Mouse (Mus musculus) midbrain, embryonic 16.5 days (tissue): ENCODE results near the gene Spry2. TPM values are rescaled to one million over a fixed set of nuclear protein-coding genes. Genes with fewer than 3 reads are reported as not detected.

Source experiments
- ATAC-seq: fragments of 200-750 bp; cut with Nextera tagmentation; 2 replicates; pipeline ENCODE4 v1.8.0; 2017; ENCODE audit warnings: moderate TSS enrichment
- H3K27ac ChIP-seq: fragments of 300-500 bp; sonication (generic); 2 replicates; pipeline ENCODE4 v1.5.1; 2014; ENCODE audit warnings: mild to moderate bottlenecking, low read length, mixed read lengths
- H3K27me3 ChIP-seq: fragments of 300-500 bp; sonication (generic); 2 replicates; pipeline ENCODE4 v1.6.1; 2014; ENCODE audit warnings: low read depth, low read length, mixed read lengths; ENCODE audit not compliant: control insufficient read depth, insufficient read depth
- H3K36me3 ChIP-seq: fragments of 300-500 bp; sonication (generic); 2 replicates; pipeline ENCODE4 v1.6.1; 2014; ENCODE audit warnings: mild to moderate bottlenecking, low read length, moderate library complexity, mixed read lengths; ENCODE audit not compliant: control insufficient read depth, insufficient read depth
- H3K4me1 ChIP-seq: fragments of 300-500 bp; sonication (generic); 2 replicates; pipeline ENCODE4 v1.6.1; 2014; ENCODE audit warnings: mild to moderate bottlenecking, low read length, mixed read lengths; ENCODE audit not compliant: control insufficient read depth, insufficient read depth
- H3K4me2 ChIP-seq: fragments of 300-500 bp; sonication (generic); 2 replicates; pipeline ENCODE4 v1.6.1; 2014; ENCODE audit warnings: mild to moderate bottlenecking, low read length, mixed read lengths
- H3K4me3 ChIP-seq: fragments of 300-500 bp; sonication (generic); 2 replicates; pipeline ENCODE4 v1.5.1; 2014; ENCODE audit warnings: low read depth, mild to moderate bottlenecking, low read length, moderate library complexity, mixed read lengths
- H3K9ac ChIP-seq: fragments of 300-500 bp; sonication (generic); 2 replicates; pipeline ENCODE4 v1.6.1; 2014; ENCODE audit warnings: low read depth, low read length, mixed read lengths
- H3K9me3 ChIP-seq: fragments of 300-500 bp; sonication (generic); replicated peaks from 2 replicates; pipeline ENCODE4 v1.6.1; 2014; ENCODE audit warnings: mild to moderate bottlenecking, low read length, mixed read lengths; ENCODE audit not compliant: control insufficient read depth, poor library complexity, severe bottlenecking
- WGBS: fragments of 180-500 bp; shearing (Covaris S2); extraction: QIAGEN DNeasy Blood & Tissue Kit; methylation state at CpG from one replicate; pipeline ENCODE4 v1.1.7; 2014; 5-methylcytosine and 5-hydroxymethylcytosine counted together
- polyA plus RNA-seq: library from polyadenylated mRNA; unstranded; fragments of >200 nt; fragmentation: Nextera tagmentation; extraction: Ambion mirVana; gene quantifications from 2 replicates; pipeline ENCODE4 v1.2.1, GENCODE M21; 2015

The Spry2 gene
- polyA plus RNA-seq, 1 experiment from 2014 or later = 31.0 TPM

DNA sequence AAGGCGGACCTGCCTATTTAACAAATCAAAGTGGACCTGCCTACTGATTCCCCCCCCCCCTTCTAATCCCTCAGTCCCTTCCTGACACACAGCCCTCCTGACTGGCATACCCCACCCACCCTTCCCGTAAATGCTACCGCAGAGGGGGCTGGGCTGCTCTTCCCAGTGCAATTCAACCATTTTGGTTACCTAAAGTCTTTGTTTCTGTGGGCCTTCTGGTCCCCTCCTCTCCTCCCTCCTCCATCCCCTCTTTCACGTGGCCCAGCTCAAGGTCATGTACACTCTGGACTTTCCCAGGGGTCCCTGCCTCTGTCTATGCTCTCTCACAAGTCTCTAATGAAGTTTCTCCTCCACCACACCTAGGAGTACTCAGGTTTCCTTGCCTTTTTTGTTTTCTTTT lies 37.3 kb downstream of the Spry2 start:
- H3K27ac ChIP-seq = no peak overlapping the region
- H3K27me3 ChIP-seq = no peaks in the 10 kb centered on the region
- H3K9me3 ChIP-seq = no peaks in the 10 kb centered on the region
- no peak overlapping the region for H3K4me2 ChIP-seq
- H3K36me3 ChIP-seq = no peaks in the 10 kb centered on the region
- ATAC-seq = no peak
- WGBS = 17% methylated on average over 4 of the region's 4 CpGs
- H3K4me1 ChIP-seq = no peaks in the 10 kb centered on the region
- no peak overlapping the region for H3K4me3 ChIP-seq
- H3K9ac ChIP-seq = no peak overlapping the region

DNA sequence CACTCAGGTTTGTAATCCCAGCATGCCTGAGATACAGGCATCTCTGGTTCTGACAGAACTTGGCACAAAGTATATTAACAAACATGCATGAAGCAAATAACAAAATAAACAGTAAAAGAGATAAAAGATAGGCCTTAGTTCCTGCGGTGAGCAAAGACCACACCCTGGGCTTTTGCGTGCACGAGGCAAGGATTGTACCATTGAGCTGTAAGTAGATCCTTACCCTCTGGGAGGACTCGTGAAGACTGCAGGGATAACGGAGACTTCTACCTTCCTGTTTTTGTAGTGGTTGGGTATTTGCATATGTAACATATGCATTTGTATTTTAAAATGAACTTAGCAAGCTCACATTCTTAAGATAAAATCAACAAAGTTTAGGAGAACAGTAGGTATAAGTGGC lies 37.7 kb downstream of the Spry2 start:
- Histone ChIP-seq H3K4me1 (no peaks in the 10 kb centered on the region), H3K9ac (no peak overlapping the region), H3K27me3 (no peaks in the 10 kb centered on the region), H3K27ac (no peak overlapping the region), H3K9me3 (no peaks in the 10 kb centered on the region), H3K4me2 (no peak overlapping the region), H3K36me3 (no peaks in the 10 kb centered on the region), H3K4me3 (no peak overlapping the region)
- WGBS = 22% methylated on average over 5 of the region's 5 CpGs
- ATAC-seq = no peak

DNA sequence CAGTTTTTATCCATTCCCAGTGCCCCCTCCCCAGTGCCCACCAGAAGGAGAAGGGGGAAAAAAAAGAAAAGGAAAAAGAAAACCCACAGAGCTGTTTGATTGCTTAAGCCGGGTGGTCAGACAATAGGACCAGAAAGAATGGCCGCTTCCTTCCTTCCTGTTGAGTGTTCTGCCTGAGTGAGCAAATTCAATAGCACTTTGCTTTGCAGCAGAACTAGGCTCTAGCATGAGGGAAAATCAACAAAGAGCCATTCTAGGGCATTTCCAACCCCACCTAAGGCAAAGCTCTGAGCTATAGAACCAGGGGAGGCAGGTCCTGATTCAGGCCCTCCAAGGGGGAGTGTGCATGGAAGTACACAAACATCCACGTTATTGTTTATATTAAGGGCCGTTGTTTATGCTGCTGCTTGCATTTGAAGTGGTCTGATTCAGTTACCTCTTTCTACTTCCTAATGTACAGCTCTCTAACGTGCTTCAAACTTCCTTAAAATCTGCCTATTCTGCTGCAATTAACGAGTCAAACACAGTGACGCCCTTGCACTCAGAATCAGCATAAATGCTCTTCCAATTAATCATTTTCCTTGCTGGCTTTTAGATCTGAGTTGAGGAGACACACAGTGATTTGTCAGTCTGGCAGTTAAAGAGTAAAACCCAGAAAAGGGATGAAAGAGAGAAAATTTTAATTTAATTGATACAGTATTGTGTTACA lies 45.1 kb downstream of the Spry2 start:
- peak; percentile 76 for ATAC-seq
- Histone ChIP-seq H3K27ac (0 out of 2 replicates have a peak overlapping the region, but pooled peaks have one; percentile 23), H3K36me3 (no peaks in the 10 kb centered on the region), H3K4me1 (peaks cover 7% of the 10 kb centered on the region; the same call in 1 of the 2 replicates), H3K4me2 (0 out of 2 replicates have a peak overlapping the region, but pooled peaks have one; percentile 1), H3K9ac (no peak overlapping the region), H3K4me3 (no peak overlapping the region), H3K9me3 (no peaks in the 10 kb centered on the region), H3K27me3 (no peaks in the 10 kb centered on the region)
- WGBS = 2% methylated on average over 7 of the region's 7 CpGs

Other genes with a start within 250 kb of the Spry2 start
- not detected in 2 replicates for gene Trim52, start 209.4 kb upstream of the Spry2 start, polyA plus RNA-seq